Mouse (Mus musculus) bone marrow, adult 2 months (tissue): ENCODE measurements around the gene Tmc8. TPM values are rescaled to one million over a fixed set of nuclear protein-coding genes. Genes with fewer than 3 reads are reported as not detected.

ENCODE experiments used
- H3K27ac ChIP-seq: fragments of 200-500 bp; 2 replicates; pipeline ENCODE4 v1.5.1; 2012; ENCODE audit warnings: low read depth, mild to moderate bottlenecking, control low read depth, inconsistent platforms, low read length; ENCODE audit not compliant: control insufficient read depth, poor library complexity, insufficient read depth
- H3K4me1 ChIP-seq: fragments of 200-500 bp; 2 replicates; pipeline ENCODE4 v1.6.1; 2011; ENCODE audit warnings: low read length; ENCODE audit not compliant: control insufficient read depth, insufficient read depth
- H3K4me3 ChIP-seq: fragments of 200-500 bp; replicated peaks from 2 replicates; pipeline ENCODE3; 2011; ENCODE audit warnings: mild to moderate bottlenecking, low read depth, low read length, control low read depth; ENCODE audit not compliant: control insufficient read depth
- CTCF ChIP-seq: fragments of 200-500 bp; IDR thresholded peaks from 2 replicates; pipeline ENCODE4 v1.5.1; 2011; ENCODE audit warnings: low read length, control low read depth; ENCODE audit not compliant: control insufficient read depth, insufficient read depth
- POLR2A ChIP-seq: fragments of 200-500 bp; IDR thresholded peaks from 2 replicates; pipeline ENCODE4 v1.6.1; 2011; ENCODE audit warnings: low read depth, mild to moderate bottlenecking, control low read depth, low read length, borderline replicate concordance; ENCODE audit not compliant: control insufficient read depth
- WGBS: fragments of 180-500 bp; shearing (Covaris S2); methylation state at CpG from one replicate; pipeline ENCODE4 v1.1.7; 2018; 5-methylcytosine and 5-hydroxymethylcytosine counted together
- polyA plus RNA-seq: library from polyadenylated mRNA; stranded (reverse); fragments of >200 nt; gene quantifications from 2 replicates; pipeline ENCODE4 v1.2.4, GENCODE M21; 2011; ENCODE audit warnings: low replicate concordance; ENCODE audit not compliant: missing spikeins, insufficient read depth, insufficient read length

Tmc8 gene
- polyA plus RNA-seq = 32.6 and 51.1 TPM in 2 replicates

DNA sequence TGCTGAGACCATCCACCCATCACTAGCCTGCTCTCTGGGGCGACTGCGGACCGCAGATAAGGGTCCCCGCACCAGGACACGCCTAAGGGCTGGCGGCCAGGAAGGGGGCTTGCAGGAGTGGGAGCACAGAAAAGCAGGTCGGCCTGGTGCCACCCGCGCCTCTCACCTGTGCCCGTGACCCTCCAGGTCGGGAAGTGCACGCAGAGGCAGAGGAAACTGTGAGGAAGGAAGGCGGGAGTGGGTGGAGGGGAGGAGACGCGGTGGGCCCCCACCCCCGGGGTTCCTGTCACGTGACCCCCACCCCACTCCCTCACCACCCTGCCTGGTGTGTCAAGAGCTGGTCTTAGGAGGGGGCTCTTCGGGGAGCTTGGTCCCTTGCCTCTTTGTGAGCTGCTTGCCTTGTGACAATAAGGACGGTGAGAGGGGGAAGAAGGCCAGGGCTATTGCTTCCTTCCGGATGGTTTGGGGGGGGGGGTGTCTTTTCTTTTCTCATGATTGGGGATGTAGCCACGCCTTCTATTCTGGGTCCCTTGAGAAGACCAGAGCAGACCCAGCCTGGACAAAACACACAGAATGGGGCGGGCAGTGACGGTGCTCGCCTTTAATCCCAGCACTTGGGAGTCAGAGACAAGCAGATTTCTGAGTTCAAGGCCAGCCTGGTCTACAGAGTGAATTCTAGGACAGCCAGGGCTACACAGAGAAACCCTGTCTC is at the start of gene Tmc8, which contains the start of gene Tmc6:
TSS of gene Tmc8 (plus strand) at position 84 of the 712 bp plus-strand sequence.
TSS of gene Tmc6 (minus strand) at position 206 of the 712 bp plus-strand sequence.
- WGBS = under 1% methylated on average over 24 of the region's 24 CpGs
- H3K4me1 ChIP-seq = peaks cover 2% of the 10 kb centered on the region; the same call in 1 of the 2 replicates
- TF ChIP-seq POLR2A (peak; percentile 92; the same call in 1 of the 2 replicates), CTCF (no peak)
- peak within 1 kb of the TSS; percentile 91 for H3K4me3 ChIP-seq
- H3K27ac ChIP-seq = peak within 1 kb of the TSS; percentile 93

DNA sequence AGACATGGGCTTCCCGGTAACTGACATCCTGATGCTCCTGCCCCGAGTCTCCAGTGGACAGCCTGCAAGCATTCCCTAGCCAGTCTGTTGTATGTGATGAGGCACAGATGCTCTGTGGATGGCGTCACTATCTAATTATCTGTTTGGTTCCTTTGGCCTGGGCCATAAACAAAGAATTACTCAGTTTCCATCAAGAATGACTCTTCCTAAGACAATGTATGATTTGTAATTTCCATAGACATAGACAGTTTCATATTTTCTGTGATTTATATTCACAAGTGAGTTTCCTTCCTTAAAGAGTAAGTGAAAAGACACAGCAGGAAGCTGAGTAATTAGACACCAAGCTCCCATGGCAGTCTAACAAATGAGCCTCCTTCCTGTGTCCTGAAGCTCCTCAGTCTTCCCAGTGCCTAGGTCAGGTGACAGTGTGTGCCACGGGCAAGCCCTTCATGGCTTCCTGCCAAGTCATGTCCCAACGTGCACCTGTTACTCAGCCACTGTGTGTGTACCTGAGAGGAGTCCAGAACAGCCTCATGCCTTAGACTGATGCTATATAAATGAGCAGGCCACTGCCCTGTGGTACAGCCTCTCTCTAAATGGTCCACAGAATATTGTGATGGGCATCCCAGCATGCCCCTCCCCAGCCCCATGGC is 45.7 kb upstream of the Tmc8 start:
- Histone ChIP-seq H3K27ac (no peak overlapping the region), H3K4me3 (no peak overlapping the region), H3K4me1 (no peaks in the 10 kb centered on the region)
- TF ChIP-seq CTCF (no peak), POLR2A (no peak)
- 65% methylated on average over 5 of the region's 5 CpGs for WGBS

DNA sequence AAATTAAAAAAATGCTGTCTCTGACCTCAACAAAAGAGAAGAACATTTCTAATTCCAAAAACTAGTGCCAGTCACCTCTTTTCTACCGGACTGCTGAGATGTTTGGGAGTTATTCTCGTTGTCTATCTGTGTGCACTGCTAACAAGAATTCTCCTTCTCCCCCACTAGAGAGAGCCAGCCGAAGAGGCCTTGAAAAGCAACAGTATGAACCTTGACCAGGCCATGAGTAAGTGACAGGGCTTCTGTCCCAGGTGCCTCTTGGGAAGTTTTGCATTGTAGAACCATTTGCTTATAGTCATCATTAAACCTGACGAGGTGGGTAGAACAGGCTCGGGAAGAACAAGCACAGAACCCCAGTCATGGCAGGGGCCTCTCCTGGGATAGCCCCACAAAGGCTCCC is 43.8 kb upstream of the Tmc8 start:
- Histone ChIP-seq H3K4me3 (no peak overlapping the region), H3K4me1 (no peaks in the 10 kb centered on the region), H3K27ac (no peak overlapping the region)
- WGBS = 87% methylated on average over 5 of the region's 5 CpGs
- no peak for TF ChIP-seq POLR2A
- TF ChIP-seq CTCF = no peak

DNA sequence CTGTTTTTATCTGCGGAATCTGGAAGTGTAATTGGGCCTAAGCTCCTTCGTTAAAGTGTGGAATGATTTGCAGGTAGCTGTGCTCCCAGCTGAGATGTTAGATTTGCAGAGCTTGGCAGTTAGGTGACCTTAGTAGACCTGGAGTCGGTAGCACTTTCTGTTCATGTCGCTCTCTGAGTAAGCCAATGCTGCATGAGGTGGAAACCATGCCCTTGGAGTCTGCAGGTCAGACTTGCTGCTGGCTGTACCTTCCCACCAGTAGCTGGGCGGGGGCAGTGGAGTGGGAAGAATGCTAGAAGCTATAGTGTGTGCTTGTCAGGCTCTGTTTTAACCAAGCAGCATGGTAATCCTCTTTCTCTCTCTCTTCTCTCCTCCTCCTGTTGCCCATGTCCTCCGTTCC is 40.7 kb upstream of the Tmc8 start:
- TF ChIP-seq POLR2A (no peak), CTCF (no peak)
- Histone ChIP-seq H3K4me1 (no peaks in the 10 kb centered on the region), H3K27ac (no peak overlapping the region), H3K4me3 (no peak overlapping the region)
- WGBS = 87% methylated on average over 6 of the region's 6 CpGs

DNA sequence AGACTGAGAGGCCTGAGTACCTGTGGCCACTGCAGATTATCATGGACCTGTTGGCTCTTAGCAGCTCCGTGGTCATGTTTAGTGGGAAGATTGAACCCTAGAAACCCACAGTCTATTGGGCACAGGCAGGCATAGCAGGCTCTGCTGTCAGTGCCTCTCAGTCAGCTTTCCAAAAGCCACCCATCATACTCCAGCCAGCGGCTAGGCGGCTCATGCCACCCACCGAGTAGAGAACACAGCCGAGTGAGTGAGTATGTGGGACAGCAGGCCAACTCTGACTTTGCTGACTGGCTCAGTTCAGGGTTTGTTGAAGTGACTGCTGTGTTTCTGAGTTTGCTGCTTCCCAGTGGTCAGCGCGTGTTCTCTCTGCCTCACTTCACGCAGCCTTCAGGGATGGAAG is 39.6 kb upstream of the Tmc8 start:
- Histone ChIP-seq H3K4me1 (no peaks in the 10 kb centered on the region), H3K27ac (no peak overlapping the region), H3K4me3 (no peak overlapping the region)
- WGBS = 93% methylated on average over 8 of the region's 8 CpGs
- TF ChIP-seq POLR2A (no peak), CTCF (no peak)

DNA sequence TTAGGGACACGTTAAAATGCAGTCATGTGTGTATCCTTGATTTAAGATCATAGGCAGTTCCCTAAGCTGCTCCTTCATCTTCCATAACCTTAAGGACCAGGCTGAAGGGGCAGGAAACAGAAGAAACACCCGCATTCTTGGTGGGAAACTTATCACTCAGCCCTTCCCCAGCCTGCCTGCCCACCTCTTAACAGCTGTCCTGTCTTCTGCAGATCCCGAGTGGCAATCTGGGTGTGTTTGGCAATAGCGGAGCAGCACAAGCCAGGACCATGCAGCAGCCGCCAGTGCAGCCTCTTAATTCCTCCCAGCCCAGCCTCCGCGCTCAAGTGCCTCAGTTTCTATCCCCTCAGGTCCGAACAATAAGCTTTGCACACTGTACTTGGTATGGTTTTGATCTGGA is 39.2 kb upstream of the Tmc8 start:
- H3K4me3 ChIP-seq = no peak overlapping the region
- WGBS = 87% methylated on average over 8 of the region's 8 CpGs
- TF ChIP-seq CTCF (no peak), POLR2A (no peak)
- H3K27ac ChIP-seq = no peak overlapping the region
- H3K4me1 ChIP-seq = no peaks in the 10 kb centered on the region

DNA sequence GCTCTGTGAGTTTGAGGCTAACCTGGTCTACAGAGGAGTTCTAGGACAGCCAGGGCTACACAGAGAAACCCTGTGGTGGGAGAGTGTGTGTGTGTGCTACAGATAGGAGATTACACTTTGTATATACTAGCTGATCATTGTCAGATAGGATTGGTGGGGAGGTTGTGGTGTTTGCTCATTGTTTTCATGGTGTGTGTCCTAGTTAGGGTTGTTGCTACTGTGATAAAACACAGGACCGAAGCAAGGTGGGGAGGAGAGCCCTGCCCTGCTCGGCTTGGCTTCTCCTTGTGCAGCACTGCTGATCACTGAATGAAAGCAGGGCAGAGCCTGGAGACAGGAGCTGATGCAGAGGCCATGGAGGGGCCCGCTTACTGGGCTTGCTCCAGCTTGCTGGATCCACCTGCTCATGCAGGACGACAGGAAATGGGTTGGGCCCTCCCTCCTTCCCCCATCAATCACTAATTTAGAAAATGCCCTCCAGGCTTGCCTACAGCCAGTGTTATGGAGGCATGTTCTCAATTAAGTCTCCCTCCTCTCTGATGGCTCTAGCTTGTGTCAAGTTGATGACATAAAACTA is 38.3 kb upstream of the Tmc8 start:
- Histone ChIP-seq H3K4me3 (no peak overlapping the region), H3K4me1 (no peaks in the 10 kb centered on the region), H3K27ac (no peak overlapping the region)
- WGBS = 63% methylated on average over 4 of the region's 4 CpGs
- TF ChIP-seq CTCF = no peak
- TF ChIP-seq POLR2A = no peak

DNA sequence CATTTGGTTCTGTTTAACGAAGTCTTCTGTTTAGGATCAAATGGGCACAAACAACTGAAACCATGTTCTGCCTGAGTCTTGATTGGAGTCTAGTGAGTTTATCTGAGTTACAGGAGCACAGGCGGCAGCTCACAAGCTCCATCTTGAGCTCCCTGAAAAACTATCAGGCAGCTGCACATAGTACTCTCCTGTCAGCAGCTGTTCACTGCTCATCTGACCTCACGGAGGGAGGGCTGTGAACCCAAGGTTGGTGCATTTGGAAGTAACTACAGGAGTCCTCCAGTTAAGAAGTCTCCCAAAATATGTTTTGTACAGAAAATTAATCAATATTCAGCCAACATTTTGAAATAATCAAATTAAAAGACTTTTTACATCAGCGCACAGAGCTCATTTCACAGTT is 33.2 kb upstream of the Tmc8 start:
- no peak for TF ChIP-seq POLR2A
- no peak for TF ChIP-seq CTCF
- Histone ChIP-seq H3K4me1 (no peaks in the 10 kb centered on the region), H3K27ac (no peak overlapping the region), H3K4me3 (no peak overlapping the region)
- WGBS = 87% methylated on average over 4 of the region's 4 CpGs
